Mouse (Mus musculus): Measurements from ENCODE around the gene Igf2bp1.

GRCm38 (mm10) chr11:95945838-95946472 lies 59.8 kb downstream of the Igf2bp1 start:
- TF ChIP-seq CTCF (conservative IDR thresholded peaks at IDR 0.05; ENCODE audit: low read length) (no peak), POU5F1 (IDR thresholded peaks at IDR 0.05; ENCODE audit: borderline replicate concordance, low read length) (no peak)

Data from E14TG2a.4 (cell line).